Mouse (Mus musculus): ENCODE measurements around the gene Rab3il1.

- no peak for TF ChIP-seq CTCF (IDR thresholded peaks at IDR 0.05; ENCODE audit: control insufficient read depth, insufficient read depth, insufficient read length)
- TF ChIP-seq MAX (IDR thresholded peaks at IDR 0.05), result no peak
- no peak for TF ChIP-seq CEBPB (IDR thresholded peaks at IDR 0.05; ENCODE audit: low read depth)
- no peak for TF ChIP-seq USF1 (IDR thresholded peaks at IDR 0.05; ENCODE audit: low read depth)
- TF ChIP-seq MYOG (IDR thresholded peaks at IDR 0.05; ENCODE audit: control insufficient read depth, extremely low read depth, insufficient read length), result no peak
Measured at GRCm38 (mm10) chr19:10014824-10015223, 13.4 kb downstream of the Rab3il1 start.

Measured in C2C12 (cell line).